Mouse (Mus musculus): ENCODE results near the gene Eef1akmt2.

GRCm38 (mm10) chr7:132842455-132842854, 10.0 kb downstream of the Eef1akmt2 start:
- TF ChIP-seq POLR2A (IDR thresholded peaks at IDR 0.05; ENCODE audit: borderline replicate concordance, low read depth, low read length) = no peak
- TF ChIP-seq CTCF (IDR thresholded peaks at IDR 0.05; ENCODE audit: low read depth, low read length) = no peak

Data from bone marrow macrophage, adult 2 months (primary cell).